Mouse (Mus musculus) liver, embryonic 16.5 days (tissue): ENCODE measurements at regions not wholly inside any gene's neighbourhood (a gene's known extent, or its start where the extent isn't known, plus 50 kb on each side); places are given as distances from the start of the nearest gene placed in this dataset.

Experiments
- ATAC-seq: fragments of 200-750 bp; cut with Nextera tagmentation; 2 replicates; pipeline ENCODE4 v1.8.0; 2017; ENCODE audit warnings: low read depth, mild to moderate bottlenecking, moderate number of reproducible peaks, moderate library complexity
- H3K27ac ChIP-seq: fragments of 300-500 bp; sonication (generic); 2 replicates; pipeline ENCODE4 v1.5.1; 2014; ENCODE audit warnings: mild to moderate bottlenecking, low read length
- H3K27me3 ChIP-seq: fragments of 300-500 bp; sonication (generic); 2 replicates; pipeline ENCODE4 v1.6.1; 2014; ENCODE audit warnings: low read depth, low read length, mixed read lengths; ENCODE audit not compliant: control insufficient read depth, insufficient read depth
- H3K36me3 ChIP-seq: fragments of 300-500 bp; sonication (generic); 2 replicates; pipeline ENCODE4 v1.6.1; 2014; ENCODE audit warnings: mild to moderate bottlenecking; ENCODE audit not compliant: control insufficient read depth, insufficient read depth
- H3K4me1 ChIP-seq: fragments of 300-500 bp; sonication (generic); 2 replicates; pipeline ENCODE4 v1.6.1; 2014; ENCODE audit warnings: low read depth, low read length, mixed read lengths; ENCODE audit not compliant: control insufficient read depth
- H3K4me2 ChIP-seq: fragments of 300-500 bp; sonication (generic); 2 replicates; pipeline ENCODE4 v1.6.1; 2014; ENCODE audit warnings: low read depth, low read length, mixed read lengths
- H3K4me3 ChIP-seq: fragments of 300-500 bp; sonication (generic); 2 replicates; pipeline ENCODE4 v1.5.1; 2014; ENCODE audit warnings: low read depth, mild to moderate bottlenecking, low read length
- H3K9ac ChIP-seq: fragments of 300-500 bp; sonication (generic); 2 replicates; pipeline ENCODE4 v1.6.1; 2014; ENCODE audit warnings: low read depth, low read length
- H3K9me3 ChIP-seq: fragments of 300-500 bp; sonication (generic); replicated peaks from 2 replicates; pipeline ENCODE4 v1.6.1; 2016; ENCODE audit warnings: low read length; ENCODE audit not compliant: control insufficient read depth
- WGBS: fragments of 180-500 bp; shearing (Covaris S2); extraction: QIAGEN DNeasy Blood & Tissue Kit; methylation state at CpG from one replicate; pipeline ENCODE4 v1.1.7; 2014; ENCODE audit not compliant: insufficient replicate concordance; 5-methylcytosine and 5-hydroxymethylcytosine counted together

- no peak overlapping the region for H3K27ac ChIP-seq
- WGBS, result 66% methylated on average over 2 of the region's 2 CpGs
- H3K36me3 ChIP-seq, result no peaks in the 10 kb centered on the region
- no peak overlapping the region for H3K9ac ChIP-seq
- no peaks in the 10 kb centered on the region for H3K9me3 ChIP-seq
- no peak overlapping the region for H3K4me3 ChIP-seq
- ATAC-seq, result no peak
- no peaks in the 10 kb centered on the region for H3K4me1 ChIP-seq
- no peak overlapping the region for H3K4me2 ChIP-seq
- no peaks in the 10 kb centered on the region for H3K27me3 ChIP-seq
Measured at GRCm38 (mm10) chr7:113441906-113442305, 53.5 kb upstream of the Pth start.

- H3K4me1 ChIP-seq, result no peaks in the 10 kb centered on the region
- WGBS, result 41% methylated on average over 3 of the region's 3 CpGs
- H3K27ac ChIP-seq, result no peak overlapping the region
- H3K27me3 ChIP-seq, result no peaks in the 10 kb centered on the region
- H3K4me3 ChIP-seq, result no peak overlapping the region
- peak; percentile 30; the same call in 1 of the 2 replicates for ATAC-seq
- H3K4me2 ChIP-seq, result no peak overlapping the region
- H3K9ac ChIP-seq, result no peak overlapping the region
- no peaks in the 10 kb centered on the region for H3K36me3 ChIP-seq
- H3K9me3 ChIP-seq, result no peaks in the 10 kb centered on the region
Measured at GRCm38 (mm10) chr7:113443566-113443965, 55.2 kb upstream of the Pth start.

- Histone ChIP-seq H3K27me3 (no peaks in the 10 kb centered on the region), H3K4me1 (no peaks in the 10 kb centered on the region), H3K4me3 (no peak overlapping the region), H3K9me3 (no peaks in the 10 kb centered on the region), H3K27ac (no peak overlapping the region), H3K9ac (no peak overlapping the region), H3K36me3 (no peaks in the 10 kb centered on the region), H3K4me2 (no peak overlapping the region)
- 75% methylated on average over 2 of the region's 2 CpGs for WGBS
- no peak for ATAC-seq
Measured at GRCm38 (mm10) chr7:113444991-113445390, 56.6 kb upstream of the Pth start.

- WGBS, result 47% methylated on average over 1 of the region's 1 CpGs
- no peaks in the 10 kb centered on the region for H3K4me1 ChIP-seq
- H3K9ac ChIP-seq, result no peak overlapping the region
- no peak overlapping the region for H3K4me2 ChIP-seq
- no peaks in the 10 kb centered on the region for H3K27me3 ChIP-seq
- H3K9me3 ChIP-seq, result no peaks in the 10 kb centered on the region
- no peaks in the 10 kb centered on the region for H3K36me3 ChIP-seq
- no peak overlapping the region for H3K4me3 ChIP-seq
- no peak overlapping the region for H3K27ac ChIP-seq
- ATAC-seq, result no peak
Measured at GRCm38 (mm10) chr7:113460406-113460805, 53.2 kb upstream of the Far1 start.

GRCm38 (mm10) chr7:113462286-113462685 is 51.3 kb upstream of the Far1 start:
- H3K9ac ChIP-seq, result no peak overlapping the region
- ATAC-seq, result no peak
- H3K9me3 ChIP-seq, result no peaks in the 10 kb centered on the region
- no peak overlapping the region for H3K27ac ChIP-seq
- H3K27me3 ChIP-seq, result no peaks in the 10 kb centered on the region
- H3K4me2 ChIP-seq, result no peak overlapping the region
- no peaks in the 10 kb centered on the region for H3K36me3 ChIP-seq
- no peak overlapping the region for H3K4me3 ChIP-seq
- no peaks in the 10 kb centered on the region for H3K4me1 ChIP-seq
- 42% methylated on average over 1 of the region's 1 CpGs for WGBS
